Mouse (Mus musculus) ovary, adult 2 months (tissue): ENCODE measurements around the gene Cd200. TPM values are rescaled to one million over a fixed set of nuclear protein-coding genes. Genes with fewer than 3 reads are reported as not detected.

ENCODE experiments used
- polyA plus RNA-seq: library from polyadenylated mRNA; depleted of rRNA; stranded (reverse); fragments of >200 nt; gene quantifications from 2 replicates; pipeline ENCODE4 v1.2.3, GENCODE M21; 2012; rRNA removed

Gene Cd200
- 85.3 and 105 TPM in 2 replicates for polyA plus RNA-seq

DNA sequence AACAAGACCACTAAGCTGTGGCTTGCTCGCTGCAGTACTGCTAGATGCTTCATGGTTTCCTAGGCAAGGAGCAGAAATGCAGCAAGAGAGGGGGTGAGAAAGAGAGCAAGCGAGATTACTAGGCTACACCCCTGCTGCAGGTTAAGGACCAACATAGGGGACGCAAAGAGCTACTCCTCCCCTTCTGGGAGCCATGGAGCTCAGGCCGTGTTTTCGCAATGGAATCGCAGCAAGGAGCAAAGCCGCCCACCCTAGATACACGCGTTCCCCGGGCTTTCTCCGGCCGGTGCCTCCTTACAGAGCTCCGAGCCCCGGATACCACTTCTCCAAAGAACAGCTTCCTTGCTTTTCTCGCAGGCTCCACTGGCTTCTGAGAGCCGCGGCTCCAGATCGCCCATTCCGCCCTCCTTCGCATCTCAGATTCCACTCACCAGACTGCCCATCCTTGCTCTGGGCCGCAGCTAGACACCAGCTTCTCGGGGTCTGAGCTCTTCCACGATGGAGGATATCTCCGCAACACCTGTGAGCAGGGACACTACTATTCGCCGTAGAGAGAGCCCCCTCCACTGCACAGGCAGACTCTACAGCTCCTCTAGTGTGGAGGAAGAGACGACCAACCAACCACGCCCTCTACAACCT lies at the start of gene Cd200:
Gene Cd200, minus strand, starts transcription at position 629 of the 639 bp plus-strand sequence.

Other genes with a start within 250 kb of the Cd200 start
- 0.15 and 0.25 TPM in 2 replicates for gene Btla, start 184.7 kb downstream of the Cd200 start, polyA plus RNA-seq
- 0.54 and 1.0 TPM in 2 replicates for gene Gm609, start 83.9 kb upstream of the Cd200 start, polyA plus RNA-seq
- 0.15 and 0.22 TPM in 2 replicates for gene Gm17783, start 123.0 kb upstream of the Cd200 start, polyA plus RNA-seq
- not detected in 2 replicates for gene Slc9c1, start 126.3 kb upstream of the Cd200 start, polyA plus RNA-seq
- gene Gcsam, start 201.3 kb upstream of the Cd200 start, polyA plus RNA-seq: 0.14 and 0.16 TPM in 2 replicates
- gene BC016579, start 245.0 kb upstream of the Cd200 start, polyA plus RNA-seq: not detected in 2 replicates